Mouse (Mus musculus) olfactory bulb, adult 2 months (tissue): ENCODE data around the gene Rgs9bp.

Source experiments
- CTCF ChIP-seq: fragments of 200-500 bp; IDR thresholded peaks from 2 replicates; pipeline ENCODE4 v1.5.1; 2012; ENCODE audit warnings: low read depth, mild to moderate bottlenecking, low read length, moderate library complexity; ENCODE audit not compliant: insufficient read depth
- POLR2A ChIP-seq: fragments of 200-500 bp; IDR thresholded peaks from 2 replicates; pipeline ENCODE4 v1.6.1; 2012; ENCODE audit warnings: mild to moderate bottlenecking, low read depth, low read length, moderate library complexity; ENCODE audit not compliant: insufficient read depth

- TF ChIP-seq POLR2A (no peak), CTCF (no peak)
Observed at GRCm38 (mm10) chr7:35582719-35583118, 2.7 kb downstream of the Rgs9bp start.
